Mouse (Mus musculus) 3134 (cell line): ENCODE measurements around the gene Sh3rf1.

Source experiments
- DNase-seq: peaks from one replicate; pipeline ENCODE4 v3.0.0-alpha.2; 2011; ENCODE audit warnings: low spot score; ENCODE audit not compliant: insufficient read length; ENCODE audit errors: extremely low read depth

Sh3rf1 gene

GRCm38 (mm10) chr8:61283169-61284081, 59.8 kb downstream of the Sh3rf1 start:
- DNase-seq: peak; percentile 21

GRCm38 (mm10) chr8:61285896-61286295, 62.2 kb downstream of the Sh3rf1 start:
- DNase-seq: no peak

GRCm38 (mm10) chr8:61286394-61286793, 62.7 kb downstream of the Sh3rf1 start:
- DNase-seq: no peak

GRCm38 (mm10) chr8:61286795-61287385, 63.2 kb downstream of the Sh3rf1 start:
- DNase-seq: no peak

- DNase-seq: no peak
Observed at GRCm38 (mm10) chr8:61288006-61288566, 64.4 kb downstream of the Sh3rf1 start.

GRCm38 (mm10) chr8:61288676-61289075, 65.0 kb downstream of the Sh3rf1 start:
- DNase-seq: no peak

GRCm38 (mm10) chr8:61295040-61295439, 71.4 kb downstream of the Sh3rf1 start:
- no peak for DNase-seq

GRCm38 (mm10) chr8:61295441-61295840, 71.8 kb downstream of the Sh3rf1 start:
- no peak for DNase-seq

- no peak for DNase-seq
Observed at GRCm38 (mm10) chr8:61298828-61299227, 75.2 kb downstream of the Sh3rf1 start.

- no peak for DNase-seq
Observed at GRCm38 (mm10) chr8:61301298-61302028, 77.8 kb downstream of the Sh3rf1 start.

- DNase-seq: no peak
Observed at GRCm38 (mm10) chr8:61302029-61302368, 78.3 kb downstream of the Sh3rf1 start.

GRCm38 (mm10) chr8:61305451-61306070, 81.9 kb downstream of the Sh3rf1 start:
- no peak for DNase-seq

GRCm38 (mm10) chr8:61306501-61307112, 82.9 kb downstream of the Sh3rf1 start:
- no peak for DNase-seq

- no peak for DNase-seq
Observed at GRCm38 (mm10) chr8:61308896-61309295, 85.2 kb downstream of the Sh3rf1 start.

GRCm38 (mm10) chr8:61309530-61310402, 86.1 kb downstream of the Sh3rf1 start:
- DNase-seq: no peak

- no peak for DNase-seq
Observed at GRCm38 (mm10) chr8:61310403-61310871, 86.8 kb downstream of the Sh3rf1 start.

- no peak for DNase-seq
Observed at GRCm38 (mm10) chr8:61313016-61313415, 89.3 kb downstream of the Sh3rf1 start.

- DNase-seq: no peak
Observed at GRCm38 (mm10) chr8:61316012-61316767, 92.5 kb downstream of the Sh3rf1 start.
